Mouse (Mus musculus) testis, adult 2 months (tissue): ENCODE data around the gene Slc44a3. TPM values are rescaled to one million over a fixed set of nuclear protein-coding genes. Genes with fewer than 3 reads are reported as not detected.

Experiments
- H3K27ac ChIP-seq: fragments of 200-500 bp; 2 replicates; pipeline ENCODE4 v1.5.1; 2012; ENCODE audit warnings: low read depth, low read length; ENCODE audit not compliant: control insufficient read depth, insufficient read depth
- H3K27me3 ChIP-seq: fragments of 200-500 bp; 2 replicates; pipeline ENCODE4 v1.6.1; 2012; ENCODE audit warnings: mild to moderate bottlenecking, low read length, moderate library complexity; ENCODE audit not compliant: control insufficient read depth, insufficient read depth
- H3K36me3 ChIP-seq: fragments of 200-500 bp; 2 replicates; pipeline ENCODE4 v1.6.1; 2012; ENCODE audit warnings: mild to moderate bottlenecking, low read length; ENCODE audit not compliant: control insufficient read depth, insufficient read depth
- H3K4me1 ChIP-seq: fragments of 200-500 bp; 2 replicates; pipeline ENCODE4 v1.6.1; 2012; ENCODE audit warnings: low read length; ENCODE audit not compliant: control insufficient read depth, insufficient read depth
- H3K4me3 ChIP-seq: fragments of 200-500 bp; 2 replicates; pipeline ENCODE4 v1.5.1; 2012; ENCODE audit warnings: low read depth, mild to moderate bottlenecking, low read length, moderate library complexity, mixed read lengths; ENCODE audit not compliant: control insufficient read depth
- CTCF ChIP-seq: fragments of 200-500 bp; IDR thresholded peaks from 2 replicates; pipeline ENCODE4 v1.5.1; 2012; ENCODE audit warnings: low read depth, mild to moderate bottlenecking, inconsistent platforms, low read length, moderate library complexity; ENCODE audit not compliant: control insufficient read depth, insufficient read depth, insufficient replicate concordance
- POLR2A ChIP-seq: fragments of 200-500 bp; IDR thresholded peaks from 2 replicates; pipeline ENCODE4 v1.6.1; 2012; ENCODE audit warnings: low read depth, mild to moderate bottlenecking, inconsistent platforms, low read length, moderate library complexity; ENCODE audit not compliant: control insufficient read depth
- polyA plus RNA-seq: library from polyadenylated mRNA; depleted of rRNA; stranded (reverse); fragments of >200 nt; gene quantifications from 2 replicates; pipeline ENCODE4 v1.2.3, GENCODE M21; 2012

Gene Slc44a3
- polyA plus RNA-seq, 1 experiment = 1.4 TPM

DNA sequence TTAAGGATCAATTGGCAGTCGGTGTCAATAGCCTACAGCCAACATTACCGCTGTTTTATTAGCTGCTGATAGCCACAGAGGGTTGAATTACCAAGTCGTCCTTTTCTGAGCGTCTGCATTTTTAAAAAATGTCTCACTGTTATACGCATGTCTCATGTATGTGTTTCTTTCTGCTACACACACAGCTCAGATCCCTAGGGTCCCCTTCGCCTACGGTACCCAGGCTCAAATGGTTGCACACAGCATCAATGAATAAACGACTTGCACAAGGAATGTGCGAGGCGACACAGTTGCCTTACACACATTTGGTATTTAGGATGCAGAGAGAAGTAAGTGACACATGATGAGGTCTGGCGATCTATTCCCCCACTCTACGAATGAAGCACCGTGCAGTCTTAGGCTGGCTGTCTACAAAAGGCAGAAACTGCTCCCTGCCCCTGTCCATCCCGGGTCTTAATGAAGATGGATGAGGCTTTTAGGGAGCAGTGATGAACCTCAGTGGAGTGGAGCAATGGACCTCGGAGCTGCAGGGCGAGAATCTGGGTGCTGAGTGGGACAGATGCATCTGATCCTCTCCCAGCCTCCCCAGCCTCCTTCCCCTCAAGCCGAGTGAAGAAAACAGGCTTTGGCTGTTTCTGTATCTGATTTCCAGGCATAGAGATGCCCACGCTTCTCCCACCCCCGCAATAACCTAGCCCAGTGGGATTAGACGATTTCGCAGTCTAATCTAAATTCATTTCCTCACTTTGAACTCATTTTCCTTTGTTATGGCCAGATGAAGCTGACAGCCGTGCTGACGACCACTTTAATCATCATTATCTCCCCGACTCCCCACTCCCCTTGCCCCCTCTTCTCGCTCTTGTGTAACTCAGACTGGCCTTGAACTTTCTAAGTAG lies 48.7 kb downstream of the Slc44a3 start:
- H3K27ac ChIP-seq = no peak overlapping the region
- no peak for TF ChIP-seq POLR2A

DNA sequence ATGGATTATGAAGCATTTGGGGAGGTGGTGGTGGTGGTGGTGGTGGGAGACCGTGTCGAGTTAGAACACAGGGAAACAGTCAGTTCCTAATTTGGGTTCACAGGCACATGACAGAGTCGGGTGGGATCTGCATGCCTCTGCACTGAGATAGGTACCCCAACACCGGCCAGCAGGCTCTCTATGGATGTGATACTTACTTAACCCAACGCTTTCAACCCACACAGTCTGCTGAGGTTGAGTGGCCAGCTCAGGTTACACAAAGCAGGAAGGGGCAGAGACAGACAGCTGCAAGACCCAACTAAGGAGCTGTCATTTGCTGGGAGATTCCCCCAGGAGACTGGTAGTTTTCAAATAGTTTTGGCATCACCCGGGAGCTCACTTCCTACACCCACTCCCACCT lies 50.6 kb downstream of the Slc44a3 start:
- H3K27me3 ChIP-seq = no peaks in the 10 kb centered on the region
- no peak overlapping the region for H3K4me3 ChIP-seq
- H3K27ac ChIP-seq = no peak overlapping the region
- H3K4me1 ChIP-seq = no peaks in the 10 kb centered on the region; the same call in 1 of the 2 replicates
- no peaks in the 10 kb centered on the region for H3K36me3 ChIP-seq
- no peak for TF ChIP-seq POLR2A
- no peak for TF ChIP-seq CTCF

More for the DNA sequence above, 48.7 kb downstream of the Slc44a3 start:
- Histone ChIP-seq H3K27me3 (no peaks in the 10 kb centered on the region), H3K4me1 (no peaks in the 10 kb centered on the region; the same call in 1 of the 2 replicates), H3K4me3 (no peak overlapping the region), H3K36me3 (no peaks in the 10 kb centered on the region)

DNA sequence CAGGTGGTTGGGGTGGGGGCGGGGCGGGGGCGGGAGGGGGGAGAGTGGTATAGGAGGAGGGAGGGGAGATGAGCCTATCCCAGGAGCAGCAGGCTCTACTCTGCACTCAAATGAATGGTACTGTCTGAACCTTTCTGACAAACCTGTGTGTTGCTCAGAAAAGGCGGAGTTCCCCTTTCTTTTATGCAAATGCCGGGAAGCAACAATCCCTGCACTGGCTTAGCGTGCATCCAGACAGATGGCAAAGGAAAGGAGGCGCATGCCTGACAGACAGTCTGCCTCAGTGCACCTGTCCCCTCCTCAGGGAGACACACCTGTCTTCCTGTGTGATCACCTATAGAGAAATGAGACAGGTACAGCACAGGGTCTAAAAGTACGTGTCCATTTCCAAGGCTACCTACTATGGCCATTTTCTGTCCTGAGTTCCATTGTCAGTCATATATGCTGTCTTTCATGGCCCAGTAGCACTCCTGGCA lies 51.2 kb downstream of the Slc44a3 start:
- no peaks in the 10 kb centered on the region for H3K27me3 ChIP-seq
- H3K4me3 ChIP-seq = no peak overlapping the region
- TF ChIP-seq POLR2A (no peak), CTCF (no peak)
- H3K27ac ChIP-seq = no peak overlapping the region
- no peaks in the 10 kb centered on the region for H3K36me3 ChIP-seq
- no peaks in the 10 kb centered on the region; the same call in 1 of the 2 replicates for H3K4me1 ChIP-seq

DNA sequence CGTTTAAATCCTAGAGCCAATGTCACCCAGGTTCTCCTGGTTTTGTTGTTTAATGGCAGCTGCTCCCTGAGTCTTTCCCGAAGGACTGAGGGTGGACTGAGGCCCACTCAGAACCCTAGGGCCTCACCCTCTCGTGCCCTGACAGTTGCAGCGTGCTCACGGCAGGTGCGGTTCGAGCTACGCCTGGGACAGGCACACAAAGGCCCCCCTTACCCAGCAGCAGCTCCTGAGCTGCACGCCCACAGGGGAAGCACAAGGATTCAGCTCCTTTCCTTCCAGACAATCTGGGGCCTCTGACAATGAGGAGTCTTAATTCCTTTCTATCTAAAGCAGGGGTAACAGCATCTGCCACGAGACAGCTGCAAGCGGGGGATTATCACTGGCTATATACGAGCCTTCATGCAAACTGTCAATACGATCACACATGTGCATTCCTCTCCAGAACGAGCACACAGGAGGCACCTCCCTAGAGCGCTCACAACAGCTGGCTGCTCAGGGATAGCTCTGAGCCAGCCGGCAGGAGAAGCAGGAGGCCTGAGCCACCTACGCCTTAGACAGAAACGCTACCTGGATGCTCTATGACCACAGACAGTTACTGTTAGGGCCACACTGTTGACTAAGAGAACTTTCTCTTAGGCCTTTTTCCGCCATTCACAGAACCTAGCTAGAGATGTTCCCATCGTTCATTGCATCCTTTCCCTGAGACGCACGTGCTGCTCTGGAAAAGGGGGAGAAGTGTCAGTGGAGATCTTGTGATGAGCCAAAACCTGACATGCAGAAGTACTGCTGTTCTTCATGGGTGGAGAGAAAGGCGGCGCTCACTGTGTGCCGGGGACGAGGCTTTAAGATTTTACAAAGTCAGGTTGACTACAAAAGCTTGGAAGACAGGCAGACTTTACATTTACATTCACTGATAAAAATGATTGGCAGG lies 51.9 kb downstream of the Slc44a3 start:
- Histone ChIP-seq H3K4me1 (no peaks in the 10 kb centered on the region; the same call in 1 of the 2 replicates), H3K36me3 (no peaks in the 10 kb centered on the region), H3K27ac (no peak overlapping the region), H3K4me3 (no peak overlapping the region), H3K27me3 (no peaks in the 10 kb centered on the region)
- TF ChIP-seq CTCF (no peak), POLR2A (no peak)

DNA sequence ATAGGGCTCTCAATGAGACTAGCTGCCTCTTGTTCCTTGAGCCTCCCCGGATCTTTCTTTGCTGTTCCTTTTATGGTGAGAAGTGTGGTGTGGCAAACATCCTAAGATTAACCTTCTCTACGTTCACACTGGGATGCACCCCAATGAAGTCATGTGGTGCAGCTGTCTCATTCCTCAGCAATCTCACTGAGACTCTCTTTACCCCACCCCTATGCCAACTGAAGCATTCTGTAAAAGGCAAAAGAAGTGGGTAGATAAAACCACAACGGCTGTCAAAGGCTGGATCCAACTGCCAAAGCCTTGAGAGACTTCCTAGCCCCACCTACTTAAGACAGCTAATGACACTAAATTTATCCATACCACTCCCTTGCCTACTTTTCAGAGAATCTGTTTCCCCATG lies 57.5 kb downstream of the Slc44a3 start:
- Histone ChIP-seq H3K4me3 (no peak overlapping the region), H3K27ac (no peak overlapping the region), H3K27me3 (no peaks in the 10 kb centered on the region), H3K36me3 (no peaks in the 10 kb centered on the region), H3K4me1 (no peaks in the 10 kb centered on the region)
- TF ChIP-seq CTCF (no peak), POLR2A (no peak)

DNA sequence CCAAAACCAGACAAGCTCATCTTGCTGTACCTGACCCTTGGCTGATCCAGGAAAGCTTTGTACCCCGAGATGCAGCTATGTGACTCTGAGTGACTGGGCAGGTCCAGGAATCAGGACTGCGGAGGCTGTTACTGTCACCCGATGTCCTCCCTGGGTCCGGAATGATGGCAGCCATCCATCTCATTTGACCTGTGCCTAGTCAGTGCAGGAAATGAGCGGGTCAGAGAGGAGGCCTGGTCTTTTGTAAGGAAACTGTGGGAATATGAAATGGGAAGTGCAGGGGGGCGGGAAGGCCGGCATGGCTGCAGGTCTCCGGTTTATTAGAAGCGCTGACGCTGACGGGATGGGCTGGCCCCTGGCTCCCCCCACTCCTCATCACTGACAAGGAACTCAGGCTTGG lies 60.5 kb downstream of the Slc44a3 start:
- Histone ChIP-seq H3K27ac (no peak overlapping the region), H3K27me3 (no peaks in the 10 kb centered on the region), H3K4me3 (no peak overlapping the region), H3K4me1 (no peaks in the 10 kb centered on the region), H3K36me3 (no peaks in the 10 kb centered on the region)
- TF ChIP-seq CTCF (no peak), POLR2A (no peak)
